Mouse (Mus musculus): ENCODE measurements around the gene Lsm11. TPM values are rescaled to one million over a fixed set of nuclear protein-coding genes. Genes with fewer than 3 reads are reported as not detected.

Gene Lsm11
- polyA plus RNA-seq, 1 experiment from 2014 or later = 6.8 TPM

Other genes with a start within 250 kb of the Lsm11 start
- gene Clint1, start 92.9 kb downstream of the Lsm11 start, polyA plus RNA-seq (2015; fragmentation: Nextera tagmentation; extraction: Ambion mirVana) = 72.1 and 76.4 TPM in 2 replicates
- 12.9 and 13.2 TPM in 2 replicates for gene Thg1l, start 10.6 kb upstream of the Lsm11 start, polyA plus RNA-seq (2015; fragmentation: Nextera tagmentation; extraction: Ambion mirVana)
- 0.12 and 0.20 TPM in 2 replicates for gene Sox30, start 35.4 kb upstream of the Lsm11 start, polyA plus RNA-seq (2015; fragmentation: Nextera tagmentation; extraction: Ambion mirVana)
- 4.5 and 4.7 TPM in 2 replicates for gene Gm12166, start 107.4 kb upstream of the Lsm11 start, polyA plus RNA-seq (2015; fragmentation: Nextera tagmentation; extraction: Ambion mirVana)
- 22.5 and 23.4 TPM in 2 replicates for gene Adam19, start 111.1 kb upstream of the Lsm11 start, polyA plus RNA-seq (2015; fragmentation: Nextera tagmentation; extraction: Ambion mirVana)
- gene Nipal4, start 221.6 kb upstream of the Lsm11 start, polyA plus RNA-seq (2015; fragmentation: Nextera tagmentation; extraction: Ambion mirVana) = 1.6 and 1.7 TPM in 2 replicates